Mouse (Mus musculus) neural tube, embryonic 13.5 days (tissue): ENCODE measurements at regions not wholly inside any gene's neighbourhood (a gene's known extent, or its start where the extent isn't known, plus 50 kb on each side); places are given as distances from the start of the nearest gene placed in this dataset.

Source experiments
- ATAC-seq: fragments of 200-750 bp; cut with Nextera tagmentation; 2 replicates; pipeline ENCODE4 v1.8.0; 2017; ENCODE audit warnings: low read depth, mild to moderate bottlenecking, moderate TSS enrichment, moderate library complexity
- H3K27ac ChIP-seq: fragments of 300-500 bp; sonication (generic); replicated peaks from 2 replicates; pipeline ENCODE4 v1.5.1; 2015; ENCODE audit warnings: moderate library complexity, mild to moderate bottlenecking, inconsistent platforms
- H3K27me3 ChIP-seq: fragments of 300-500 bp; sonication (generic); 2 replicates; pipeline ENCODE4 v1.6.1; 2015; ENCODE audit warnings: mild to moderate bottlenecking, inconsistent platforms
- H3K36me3 ChIP-seq: fragments of 300-500 bp; sonication (generic); 2 replicates; pipeline ENCODE4 v1.6.1; 2015; ENCODE audit warnings: mild to moderate bottlenecking, inconsistent platforms
- H3K4me1 ChIP-seq: fragments of 300-500 bp; sonication (generic); replicated peaks from 2 replicates; pipeline ENCODE4 v1.6.1; 2015; ENCODE audit warnings: inconsistent platforms
- H3K4me2 ChIP-seq: fragments of 300-500 bp; sonication (generic); 2 replicates; pipeline ENCODE4 v1.6.1; 2015; ENCODE audit warnings: inconsistent platforms, mild to moderate bottlenecking, moderate library complexity
- H3K4me3 ChIP-seq: fragments of 300-500 bp; sonication (generic); 2 replicates; pipeline ENCODE4 v1.5.1; 2015; ENCODE audit warnings: mild to moderate bottlenecking, inconsistent platforms
- H3K9ac ChIP-seq: fragments of 300-500 bp; sonication (generic); 2 replicates; pipeline ENCODE4 v1.6.1; 2015; ENCODE audit warnings: moderate library complexity, mild to moderate bottlenecking, inconsistent platforms
- H3K9me3 ChIP-seq: fragments of 300-500 bp; sonication (generic); 2 replicates; pipeline ENCODE4 v1.6.1; 2016; ENCODE audit warnings: inconsistent platforms
- WGBS: fragments of 180-500 bp; shearing (Covaris S2); methylation state at CpG from one replicate; pipeline ENCODE4 v1.1.7; 2015; 5-methylcytosine and 5-hydroxymethylcytosine counted together

DNA sequence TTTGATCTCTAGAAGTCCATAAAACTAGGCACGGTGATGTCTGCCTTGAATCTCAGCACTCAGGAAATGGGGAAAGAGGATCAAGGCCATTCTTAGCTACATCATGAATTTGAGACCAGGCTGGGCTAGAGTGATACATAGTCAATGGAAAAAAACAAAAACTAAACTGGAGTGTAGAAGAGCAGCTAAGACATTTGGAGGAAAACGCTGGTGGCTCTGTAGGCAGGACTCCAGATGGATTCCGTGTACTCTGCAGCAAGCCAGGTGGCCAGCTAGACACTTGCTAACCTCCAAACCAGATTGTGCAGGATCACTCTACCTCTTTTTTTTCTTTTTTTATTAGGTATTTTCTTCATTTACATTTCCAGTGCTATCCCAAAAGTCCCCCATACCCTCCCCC, 161.0 kb upstream of the Nmur2 start:
- H3K9me3 ChIP-seq, result no peaks in the 10 kb centered on the region

DNA sequence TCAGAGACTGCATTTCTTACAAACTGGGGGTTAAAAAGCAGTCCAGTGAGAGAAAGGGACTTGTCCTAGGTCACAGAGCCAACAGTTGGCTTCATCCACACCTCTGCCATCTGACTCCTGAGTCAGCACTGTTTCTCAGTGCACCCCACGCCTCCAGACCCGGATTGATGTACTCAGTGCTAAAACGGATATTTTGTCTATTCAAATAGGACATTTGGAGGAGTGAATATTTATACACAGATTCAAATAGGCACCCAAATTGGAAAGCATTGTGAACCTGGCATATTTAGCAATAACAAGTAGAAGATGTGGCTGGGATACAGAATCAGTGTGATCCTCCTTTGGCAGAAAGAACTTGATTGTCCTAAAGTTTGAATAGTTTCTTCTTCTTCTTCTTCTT, 154.5 kb upstream of the Nmur2 start:
- H3K9ac ChIP-seq, result no peak overlapping the region
- H3K4me3 ChIP-seq, result no peak overlapping the region
- H3K27me3 ChIP-seq, result no peaks in the 10 kb centered on the region
- H3K9me3 ChIP-seq, result no peaks in the 10 kb centered on the region
- WGBS, result 83% methylated on average over 3 of the region's 3 CpGs
- H3K27ac ChIP-seq, result no peak overlapping the region
- no peaks in the 10 kb centered on the region for H3K4me1 ChIP-seq
- no peak overlapping the region for H3K4me2 ChIP-seq
- H3K36me3 ChIP-seq, result no peaks in the 10 kb centered on the region
- ATAC-seq, result no peak

More for the DNA sequence above, 161.0 kb upstream of the Nmur2 start:
- 94% methylated on average over 3 of the region's 3 CpGs for WGBS
- H3K4me1 ChIP-seq, result no peaks in the 10 kb centered on the region
- no peaks in the 10 kb centered on the region for H3K27me3 ChIP-seq
- no peak overlapping the region for H3K4me2 ChIP-seq
- H3K4me3 ChIP-seq, result no peak overlapping the region
- ATAC-seq, result no peak
- H3K9ac ChIP-seq, result no peak overlapping the region
- H3K36me3 ChIP-seq, result no peaks in the 10 kb centered on the region
- no peak overlapping the region for H3K27ac ChIP-seq

DNA sequence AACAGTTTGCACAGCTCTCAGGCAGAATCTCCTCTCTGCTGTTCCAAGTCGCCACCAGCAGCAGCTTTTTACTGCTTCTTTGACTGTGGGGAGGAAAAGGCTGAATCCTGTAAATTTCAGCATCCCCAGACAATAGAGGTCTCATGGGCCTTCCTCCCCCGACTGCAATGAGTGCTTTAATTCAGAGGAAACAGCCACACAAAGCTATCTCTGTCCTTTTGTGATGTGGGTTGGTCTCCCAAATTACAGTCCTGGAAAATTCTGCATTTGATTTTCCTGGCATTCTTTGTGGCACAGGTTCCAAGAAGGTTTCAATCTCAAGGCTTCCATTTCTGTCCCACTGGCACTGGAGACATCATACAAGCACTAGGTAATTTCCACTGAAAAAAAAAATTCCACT, 152.6 kb upstream of the Nmur2 start:
- no peak overlapping the region for H3K4me2 ChIP-seq
- no peaks in the 10 kb centered on the region for H3K9me3 ChIP-seq
- no peak overlapping the region for H3K27ac ChIP-seq
- no peaks in the 10 kb centered on the region for H3K36me3 ChIP-seq
- H3K4me3 ChIP-seq, result no peak overlapping the region
- no peak overlapping the region for H3K9ac ChIP-seq
- 37% methylated on average over 2 of the region's 2 CpGs for WGBS
- no peak for ATAC-seq
- no peaks in the 10 kb centered on the region for H3K27me3 ChIP-seq
- H3K4me1 ChIP-seq, result no peaks in the 10 kb centered on the region

DNA sequence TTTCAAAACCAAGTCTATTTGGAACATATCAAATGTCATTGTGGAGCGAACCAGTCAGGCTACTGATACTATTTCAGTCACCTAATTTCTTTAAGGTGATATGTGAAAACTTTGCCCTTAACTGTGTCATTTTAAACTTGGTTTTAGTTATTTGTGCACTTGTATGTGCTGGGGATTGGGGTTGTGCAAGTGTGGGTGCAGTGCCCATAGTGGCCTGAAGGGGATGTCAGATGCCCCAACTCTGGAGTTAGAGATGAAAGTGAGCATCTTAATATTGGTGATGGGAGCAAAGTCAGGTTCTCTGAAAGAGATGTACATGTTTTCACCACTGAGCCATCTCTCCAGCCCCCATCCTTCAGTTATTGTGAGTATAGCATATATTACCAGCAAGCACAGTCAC, 133.1 kb upstream of the Nmur2 start:
- Histone ChIP-seq H3K4me2 (no peak overlapping the region), H3K9ac (no peak overlapping the region), H3K4me1 (no peaks in the 10 kb centered on the region), H3K27me3 (no peaks in the 10 kb centered on the region), H3K9me3 (no peaks in the 10 kb centered on the region), H3K27ac (no peak overlapping the region), H3K36me3 (no peaks in the 10 kb centered on the region), H3K4me3 (no peak overlapping the region)
- 90% methylated on average over 1 of the region's 1 CpGs for WGBS
- no peak for ATAC-seq

DNA sequence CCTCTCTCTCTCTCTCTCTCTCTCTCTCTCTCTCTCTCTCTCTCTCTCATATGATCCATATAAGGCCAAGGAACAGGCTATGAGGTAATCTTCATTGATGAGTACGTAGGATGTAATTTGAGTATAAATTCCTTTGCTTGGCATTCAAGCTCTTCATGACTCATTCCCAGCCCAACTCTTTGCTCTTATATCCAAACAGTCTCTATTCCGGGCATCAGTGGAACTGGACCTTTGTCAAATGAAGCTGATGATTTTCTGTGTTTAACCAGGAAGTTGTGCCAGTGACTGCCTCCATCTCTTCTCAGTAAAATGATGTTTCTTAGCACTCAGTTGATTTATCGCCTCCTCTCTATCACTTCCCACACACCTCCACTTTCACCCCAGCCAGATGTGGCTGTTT, 132.4 kb upstream of the Nmur2 start:
- ATAC-seq, result no peak
- Histone ChIP-seq H3K4me2 (no peak overlapping the region), H3K27me3 (no peaks in the 10 kb centered on the region), H3K9ac (no peak overlapping the region), H3K4me3 (no peak overlapping the region), H3K4me1 (no peaks in the 10 kb centered on the region), H3K36me3 (no peaks in the 10 kb centered on the region), H3K9me3 (no peaks in the 10 kb centered on the region), H3K27ac (no peak overlapping the region)
- WGBS, result 88% methylated on average over 3 of the region's 3 CpGs

DNA sequence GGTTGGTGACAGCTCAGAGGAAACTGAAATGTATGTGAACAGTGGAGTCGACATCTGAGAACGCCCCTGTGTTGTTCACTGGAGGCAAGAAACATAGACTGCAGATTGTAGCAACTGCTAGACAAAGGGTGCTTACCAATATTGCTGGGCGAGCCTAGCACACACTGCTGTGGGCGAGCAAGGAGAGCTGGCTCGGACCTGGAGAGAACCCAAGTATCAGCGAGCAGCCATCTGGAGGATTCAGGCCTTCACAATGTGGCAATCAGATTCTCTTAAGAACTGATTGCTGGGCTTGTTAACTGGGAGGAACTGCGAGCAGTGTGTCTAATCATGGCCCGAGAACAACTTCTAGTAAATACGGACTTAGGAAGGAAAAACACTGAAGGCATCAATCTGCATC, 128.8 kb upstream of the Nmur2 start:
- Histone ChIP-seq H3K4me1 (no peaks in the 10 kb centered on the region), H3K9ac (no peak overlapping the region), H3K36me3 (no peaks in the 10 kb centered on the region), H3K9me3 (no peaks in the 10 kb centered on the region), H3K27me3 (no peaks in the 10 kb centered on the region), H3K4me2 (no peak overlapping the region), H3K27ac (no peak overlapping the region), H3K4me3 (no peak overlapping the region)
- 79% methylated on average over 9 of the region's 9 CpGs for WGBS
- ATAC-seq, result no peak

DNA sequence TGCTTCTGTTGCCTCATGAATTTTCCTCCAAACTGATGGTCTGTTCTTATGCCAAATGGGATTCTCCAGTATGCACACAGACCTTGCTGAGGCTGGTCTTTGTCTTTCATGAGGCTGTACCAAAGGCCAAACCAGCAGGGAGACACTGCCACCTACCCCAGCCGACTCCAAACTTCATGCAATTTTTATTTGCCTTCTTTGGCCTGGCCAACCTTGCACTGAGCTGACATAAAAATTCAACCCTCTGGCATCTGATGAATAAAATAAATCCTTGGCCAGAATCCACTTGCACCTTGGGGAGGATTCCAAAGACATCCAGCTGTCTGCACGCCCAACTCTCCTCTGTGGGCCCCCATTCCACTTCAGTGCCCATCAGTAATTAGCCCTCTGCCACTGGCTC, 126.0 kb upstream of the Nmur2 start:
- Histone ChIP-seq H3K4me1 (no peaks in the 10 kb centered on the region), H3K4me2 (no peak overlapping the region), H3K27ac (no peak overlapping the region), H3K27me3 (no peaks in the 10 kb centered on the region), H3K4me3 (no peak overlapping the region), H3K9me3 (no peaks in the 10 kb centered on the region), H3K9ac (no peak overlapping the region), H3K36me3 (no peaks in the 10 kb centered on the region)
- WGBS, result 61% methylated on average over 2 of the region's 2 CpGs
- no peak for ATAC-seq

DNA sequence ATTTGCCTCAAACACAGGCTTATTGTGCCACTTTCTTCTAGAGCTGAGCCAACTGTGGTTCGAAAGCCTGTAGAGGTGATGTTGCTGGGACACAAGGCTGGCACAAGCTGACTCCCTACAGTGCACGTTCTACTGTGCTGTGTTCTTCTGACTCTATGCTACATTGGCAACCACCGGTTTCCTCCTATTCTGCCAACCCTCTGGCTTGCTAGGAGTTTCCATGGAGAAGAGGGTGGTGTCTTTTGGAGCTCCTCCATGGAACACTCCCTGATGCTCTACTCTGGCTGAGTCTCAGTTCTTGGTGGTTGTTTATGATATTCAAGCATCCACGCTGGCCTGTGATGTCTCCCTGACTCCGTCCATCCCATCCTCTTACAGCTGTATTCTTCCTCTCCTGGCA, 124.9 kb upstream of the Nmur2 start:
- ATAC-seq, result no peak
- H3K27ac ChIP-seq, result no peak overlapping the region
- no peaks in the 10 kb centered on the region for H3K36me3 ChIP-seq
- H3K9me3 ChIP-seq, result no peaks in the 10 kb centered on the region
- no peaks in the 10 kb centered on the region for H3K27me3 ChIP-seq
- 87% methylated on average over 5 of the region's 5 CpGs for WGBS
- no peak overlapping the region for H3K9ac ChIP-seq
- no peak overlapping the region for H3K4me2 ChIP-seq
- H3K4me1 ChIP-seq, result no peaks in the 10 kb centered on the region
- no peak overlapping the region for H3K4me3 ChIP-seq

DNA sequence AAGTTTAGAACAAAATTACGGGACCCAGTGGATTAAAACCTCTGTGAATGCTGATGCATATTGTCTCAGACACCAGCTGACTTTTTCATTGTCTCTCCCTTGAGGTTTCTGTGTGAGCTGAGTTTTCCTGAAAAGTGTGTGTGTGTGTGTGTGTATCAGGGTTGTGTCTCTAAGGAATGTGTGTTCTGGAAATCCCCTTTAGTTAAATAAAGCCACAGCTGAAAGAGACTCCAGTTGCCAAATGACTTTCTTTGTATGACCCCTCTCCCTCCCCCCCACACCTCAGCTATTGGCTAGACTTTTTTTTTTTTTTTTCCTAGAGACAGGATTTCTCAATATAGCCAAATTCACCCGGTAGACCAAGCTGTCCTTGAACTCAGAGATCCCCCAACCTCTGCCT, 119.5 kb upstream of the Nmur2 start:
- Histone ChIP-seq H3K9me3 (no peaks in the 10 kb centered on the region), H3K27ac (no peak overlapping the region), H3K4me3 (no peak overlapping the region), H3K9ac (no peak overlapping the region), H3K36me3 (no peaks in the 10 kb centered on the region), H3K27me3 (no peaks in the 10 kb centered on the region; the same call in 1 of the 2 replicates), H3K4me2 (no peak overlapping the region), H3K4me1 (peaks cover 9% of the 10 kb centered on the region)
- 69% methylated on average over 2 of the region's 2 CpGs for WGBS
- ATAC-seq, result no peak

DNA sequence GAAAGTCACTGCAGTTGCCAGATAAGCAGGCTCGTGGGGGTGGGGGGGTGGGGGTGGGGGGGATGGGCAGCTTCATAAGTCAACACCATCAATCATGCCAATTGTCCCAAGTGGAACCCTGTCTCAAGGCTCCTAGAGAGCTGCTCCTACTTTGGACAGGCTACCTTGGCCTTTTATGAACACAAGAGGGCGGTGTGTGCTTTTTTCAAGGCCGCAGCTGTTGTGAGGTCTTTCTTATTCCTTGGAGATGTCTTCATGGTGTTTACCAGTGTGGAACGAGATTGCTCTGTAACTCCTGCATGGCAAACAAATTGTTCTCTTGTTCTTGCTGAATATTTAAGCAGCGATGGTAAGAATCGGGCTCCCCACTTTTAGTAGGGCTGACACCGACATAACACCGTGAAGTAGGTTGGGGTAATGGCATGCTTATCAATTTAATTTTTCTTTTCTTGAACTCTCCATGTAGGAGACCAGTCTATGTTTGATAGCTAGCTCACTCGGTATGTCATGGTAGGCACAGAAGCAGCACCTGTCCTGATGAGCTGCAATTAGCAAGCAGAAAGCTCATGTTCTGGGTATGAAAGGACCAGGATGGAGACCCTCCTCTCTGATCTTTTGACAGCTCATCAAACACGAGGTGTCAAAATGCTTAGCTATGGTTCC, 118.7 kb upstream of the Nmur2 start:
- Histone ChIP-seq H3K4me2 (no peak overlapping the region), H3K27ac (peak overlapping the region; percentile 54; the same call in 1 of the 2 replicates)
- 36% methylated on average over 10 of the region's 10 CpGs for WGBS

DNA sequence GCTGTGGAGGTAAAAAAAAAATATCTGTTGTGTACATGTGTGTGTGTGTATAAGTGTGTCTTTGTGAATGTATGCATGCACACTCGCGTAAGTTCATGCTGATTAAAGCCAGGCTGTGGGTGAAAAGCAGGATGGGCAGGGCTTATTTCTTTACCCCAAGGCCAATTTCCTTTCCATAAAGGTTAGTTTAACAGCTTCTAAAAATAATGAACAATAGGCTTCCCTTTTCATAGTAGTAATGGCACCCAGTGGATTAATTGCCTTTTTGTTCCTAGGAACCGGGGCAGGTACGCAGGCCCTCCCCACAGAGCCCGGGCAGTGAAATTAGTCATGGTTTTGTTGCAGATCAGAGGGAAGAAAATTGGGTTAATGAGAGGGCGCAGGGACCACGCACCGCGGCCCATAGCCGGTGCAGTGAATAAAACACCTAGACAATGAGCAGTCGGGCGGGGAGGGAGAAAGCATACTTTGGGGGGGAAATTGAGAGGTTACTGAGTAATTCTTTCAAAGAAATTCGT, 110.1 kb upstream of the Nmur2 start:
- H3K4me2 ChIP-seq, result 0 out of 2 replicates have a peak overlapping the region, but pooled peaks have one; percentile 13
- 7% methylated on average over 13 of the region's 13 CpGs for WGBS

More for the DNA sequence above, 118.7 kb upstream of the Nmur2 start:
- H3K9ac ChIP-seq, result no peak overlapping the region
- H3K27me3 ChIP-seq, result peaks cover 7% of the 10 kb centered on the region
- ATAC-seq, result peak; percentile 81
- no peaks in the 10 kb centered on the region for H3K9me3 ChIP-seq
- H3K36me3 ChIP-seq, result no peaks in the 10 kb centered on the region
- no peak overlapping the region for H3K4me3 ChIP-seq
- peaks cover 9% of the 10 kb centered on the region for H3K4me1 ChIP-seq

DNA sequence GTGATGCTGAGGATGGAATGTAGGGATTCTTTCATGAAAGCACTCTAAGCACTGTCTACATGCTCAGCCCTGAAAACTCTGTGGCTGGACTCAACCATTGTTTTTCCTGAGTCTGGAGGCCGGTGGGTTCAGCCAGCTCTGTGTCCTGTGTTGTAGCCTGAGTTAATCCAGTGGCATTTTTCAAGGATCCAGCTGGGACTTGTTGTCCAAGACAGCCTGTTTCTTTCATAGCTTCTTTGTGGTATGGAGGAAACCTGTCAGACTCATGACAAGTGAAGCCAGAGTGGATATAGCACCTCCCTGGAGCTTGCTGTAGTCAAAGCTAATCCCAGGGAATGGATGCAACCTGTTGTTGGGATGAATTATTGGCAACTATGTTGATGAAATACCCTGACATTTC, 108.9 kb upstream of the Nmur2 start:
- Histone ChIP-seq H3K27me3 (peaks cover 65% of the 10 kb centered on the region), H3K9ac (no peak overlapping the region), H3K36me3 (no peaks in the 10 kb centered on the region), H3K9me3 (no peaks in the 10 kb centered on the region), H3K27ac (no peak overlapping the region), H3K4me1 (peaks cover 10% of the 10 kb centered on the region), H3K4me3 (no peak overlapping the region), H3K4me2 (no peak overlapping the region)
- WGBS, result 69% methylated on average over 1 of the region's 1 CpGs
- ATAC-seq, result no peak

More for the DNA sequence above, 110.1 kb upstream of the Nmur2 start:
- Histone ChIP-seq H3K9me3 (no peaks in the 10 kb centered on the region), H3K36me3 (no peaks in the 10 kb centered on the region), H3K27me3 (peaks cover 68% of the 10 kb centered on the region), H3K27ac (no peak overlapping the region), H3K9ac (no peak overlapping the region), H3K4me1 (peaks cover 10% of the 10 kb centered on the region), H3K4me3 (no peak overlapping the region)
- no peak for ATAC-seq

DNA sequence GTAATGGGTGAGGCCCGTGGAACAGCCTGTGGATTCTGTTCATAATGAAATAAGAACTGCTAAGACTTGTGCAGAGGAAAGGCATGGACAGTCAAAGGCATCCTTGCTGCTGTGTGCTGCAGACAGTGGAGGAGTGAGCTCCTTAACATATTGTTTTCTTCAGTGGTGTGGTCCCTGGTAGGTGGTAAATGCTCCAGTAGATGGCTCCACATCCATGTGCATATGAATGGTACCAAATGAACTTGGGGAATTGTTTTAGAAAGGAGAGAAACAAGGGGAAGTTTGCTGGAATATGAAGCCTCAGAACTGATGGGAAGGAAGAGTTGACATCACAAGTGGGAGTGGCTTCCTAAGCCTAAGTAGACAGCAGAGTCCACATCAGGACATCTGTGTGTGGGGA, 108.1 kb upstream of the Nmur2 start:
- Histone ChIP-seq H3K27ac (no peak overlapping the region), H3K9ac (no peak overlapping the region), H3K4me1 (peaks cover 10% of the 10 kb centered on the region), H3K4me2 (no peak overlapping the region), H3K4me3 (no peak overlapping the region), H3K27me3 (peaks cover 57% of the 10 kb centered on the region), H3K9me3 (no peaks in the 10 kb centered on the region), H3K36me3 (no peaks in the 10 kb centered on the region)
- no peak for ATAC-seq
- WGBS, result 84% methylated on average over 1 of the region's 1 CpGs
